Mouse (Mus musculus): ENCODE measurements at regions not wholly inside any gene's neighbourhood (a gene's known extent, or its start where the extent isn't known, plus 50 kb on each side); places are given as distances from the start of the nearest gene placed in this dataset.
"Not testable (repeated sequence)": the region's sequence is repeated elsewhere in the genome, so short reads cannot be mapped to it uniquely, and the experiment has no call there.

DNA sequence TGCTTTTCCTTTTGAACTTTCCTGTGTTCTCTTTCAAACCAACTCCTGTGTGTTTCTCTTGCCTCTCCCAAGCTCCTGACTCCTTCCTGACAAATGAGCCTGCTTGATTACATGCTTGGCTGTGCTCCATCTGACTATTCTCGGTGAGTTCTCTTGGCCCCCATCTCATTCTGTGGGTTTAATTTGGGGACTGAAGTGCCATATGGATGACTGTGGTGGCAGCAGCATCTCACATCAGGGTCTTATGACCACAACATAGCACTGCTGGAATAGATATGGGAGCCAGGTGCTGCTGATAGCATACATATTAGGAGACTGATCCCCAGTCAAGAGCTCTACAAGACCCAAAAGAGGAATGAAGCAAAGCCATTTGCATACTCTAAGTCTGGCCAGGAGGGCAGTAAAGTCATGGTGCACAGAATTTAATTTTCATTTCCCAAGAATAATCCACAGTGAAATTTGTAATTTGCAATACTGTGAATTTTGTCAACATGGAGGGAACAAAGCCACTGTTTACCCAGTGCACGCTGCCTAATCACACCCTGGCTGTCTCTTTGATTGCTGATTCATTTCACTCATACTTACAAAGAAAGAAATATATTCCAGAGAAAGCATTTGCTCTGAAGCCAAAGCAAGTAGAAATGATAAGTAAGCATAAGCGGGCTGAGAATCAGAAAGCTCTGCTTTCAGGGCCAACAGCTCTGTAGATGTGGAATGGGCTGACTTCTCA, 1478.4 kb upstream of the Gm7489 start:
- no peak for DNase-seq

DNA sequence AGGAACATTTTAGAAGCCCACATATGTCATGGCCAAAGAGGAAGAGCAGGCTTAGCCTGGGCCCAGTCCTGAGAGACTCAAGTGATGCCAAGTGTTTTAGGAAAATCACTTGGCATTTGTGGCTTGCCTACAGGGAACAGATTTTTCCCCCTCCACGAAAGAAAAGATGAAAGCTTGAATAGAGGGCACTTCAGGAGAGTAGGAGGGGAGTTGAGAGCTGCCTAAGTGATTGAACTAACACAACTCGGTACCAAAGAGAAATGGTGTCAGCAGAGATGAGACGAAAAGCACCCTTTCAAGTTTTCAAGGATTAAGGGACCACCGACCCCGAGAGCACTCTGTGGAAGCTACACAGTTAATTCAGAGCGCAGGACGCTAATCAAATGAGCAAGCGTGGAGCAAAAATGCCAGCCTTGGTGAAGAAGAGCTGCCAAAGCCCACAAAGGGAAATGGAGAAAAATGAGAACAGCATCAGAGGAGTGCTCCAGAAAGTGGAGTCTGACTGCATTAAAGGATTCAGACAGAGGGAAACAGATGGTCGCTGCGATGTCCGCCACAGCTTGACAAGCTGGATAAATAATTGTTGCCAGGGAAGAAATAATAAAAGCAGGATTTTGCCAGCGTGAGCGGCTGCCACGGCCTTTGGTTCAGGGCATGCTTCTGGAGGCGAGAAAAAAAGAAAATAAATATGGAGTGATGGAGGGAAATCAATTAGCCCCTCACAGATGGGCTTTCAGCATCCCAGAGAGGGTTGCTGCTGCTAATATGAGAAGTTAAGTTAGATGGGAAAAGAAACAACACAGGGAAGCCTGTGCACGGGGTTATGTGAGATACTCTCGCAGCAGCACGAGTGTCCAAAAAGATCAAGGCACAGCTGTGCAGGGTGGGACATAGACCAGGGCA, 1471.6 kb upstream of the Gm7489 start:
- peak; percentile 77 for DNase-seq

DNA sequence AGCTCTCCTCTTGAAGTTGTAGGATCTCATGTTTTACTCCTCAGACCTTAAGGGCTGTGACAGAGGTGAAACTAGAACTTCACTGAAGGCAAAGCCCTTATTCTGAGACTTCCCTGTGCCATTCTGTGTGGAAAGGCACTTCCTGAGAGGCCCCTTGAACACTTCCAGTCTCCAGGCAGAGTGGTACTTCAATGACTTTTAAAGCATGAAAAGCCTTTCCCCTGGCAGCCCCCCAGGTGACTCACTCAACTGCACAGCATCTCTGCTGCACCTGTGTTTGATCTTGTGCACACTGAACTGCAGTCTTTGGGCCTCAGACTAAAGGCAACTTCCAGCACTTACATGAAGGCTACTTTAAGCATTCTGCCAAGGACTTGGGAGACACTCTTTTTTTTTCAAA, 1458.7 kb upstream of the Gm7489 start:
- no peak for DNase-seq

DNA sequence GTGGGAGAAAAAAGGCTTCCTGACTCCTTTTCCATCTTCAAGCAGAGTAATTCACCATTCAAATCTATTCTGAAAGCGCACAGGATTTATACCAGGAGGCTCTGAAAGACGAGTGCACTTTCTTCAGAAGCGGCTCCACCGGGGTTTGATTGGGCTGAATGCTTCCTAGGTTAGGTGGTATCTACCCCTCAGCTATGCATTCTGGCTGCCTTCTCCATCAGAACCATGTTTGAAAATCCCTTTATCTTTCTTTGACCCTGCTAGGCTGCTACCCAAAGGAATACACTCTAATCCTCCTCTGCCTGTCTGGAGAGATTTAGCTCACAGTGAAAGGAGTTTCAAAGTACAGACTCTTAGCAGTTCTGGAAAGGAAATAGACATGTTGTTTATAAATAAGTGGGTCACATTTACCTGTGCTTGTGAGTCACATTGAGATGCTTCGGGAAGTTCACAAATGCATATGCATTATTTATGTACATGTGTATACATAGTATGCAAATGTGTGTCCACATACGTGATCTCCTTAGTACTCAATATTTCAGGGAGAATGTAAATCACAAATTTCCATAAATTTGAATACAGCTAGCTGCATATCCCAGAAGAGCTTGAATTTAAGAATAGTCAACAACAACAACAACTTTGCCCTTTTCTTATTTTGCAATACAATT, 1454.1 kb upstream of the Gm7489 start:
- no peak for DNase-seq

DNA sequence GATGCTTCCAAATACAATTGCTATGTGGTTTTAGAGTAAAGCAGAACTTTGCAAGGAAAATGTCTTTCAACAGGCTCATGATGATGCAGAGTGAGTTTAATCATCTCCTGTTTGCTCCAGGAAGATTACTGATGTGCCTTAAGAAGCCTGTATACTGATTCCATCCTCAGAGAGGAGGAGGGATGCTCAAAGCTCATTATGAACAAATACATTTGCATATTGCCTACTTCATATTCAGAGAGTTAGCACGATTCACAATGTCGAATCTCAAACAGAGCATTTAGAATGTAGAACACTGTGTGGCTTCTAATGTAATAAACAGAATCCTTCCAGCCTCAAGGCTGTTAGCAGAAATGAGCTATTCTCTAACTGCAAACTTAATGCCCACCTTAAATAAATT, 1451.1 kb upstream of the Gm7489 start:
- DNase-seq = no peak

DNA sequence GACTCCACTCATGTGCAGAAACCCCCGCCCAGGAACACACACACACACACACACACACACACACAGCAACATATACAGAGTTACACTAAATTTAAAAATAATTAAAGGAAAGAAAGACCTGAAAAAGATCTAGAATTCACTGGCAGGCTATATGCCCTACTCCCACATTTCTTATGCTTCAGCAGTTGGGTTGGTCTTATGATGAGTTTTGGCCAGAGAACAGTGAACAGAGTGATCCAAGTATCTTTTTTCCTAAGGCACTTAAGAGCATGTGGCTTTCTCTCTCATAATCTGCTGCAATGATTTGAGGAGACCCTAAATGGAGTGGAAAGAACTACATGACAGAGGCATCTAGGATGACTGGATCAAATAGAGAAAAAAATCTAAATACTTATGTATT, 1446.3 kb upstream of the Gm7489 start:
- DNase-seq = peak; percentile 43

DNA sequence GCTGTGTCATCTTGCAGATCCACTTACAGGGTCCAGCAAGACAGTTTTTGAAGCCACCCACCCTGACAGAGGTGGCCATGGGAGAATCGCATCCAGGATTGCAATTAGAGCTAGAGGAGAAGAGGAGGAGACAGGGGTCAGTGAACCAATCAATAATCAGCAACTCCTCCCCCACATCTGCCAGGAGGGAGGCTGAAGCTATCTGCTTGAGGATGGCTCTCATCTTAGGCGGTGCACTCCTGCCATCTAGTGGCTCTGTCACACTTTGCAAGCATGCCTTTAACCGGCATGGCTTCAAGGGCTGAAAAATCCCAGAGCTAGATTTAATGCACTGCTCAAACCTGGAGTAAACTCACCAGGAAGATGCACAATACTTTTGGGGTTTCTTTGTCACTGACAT, 1425.9 kb upstream of the Gm7489 start:
- DNase-seq = peak; percentile 78

DNA sequence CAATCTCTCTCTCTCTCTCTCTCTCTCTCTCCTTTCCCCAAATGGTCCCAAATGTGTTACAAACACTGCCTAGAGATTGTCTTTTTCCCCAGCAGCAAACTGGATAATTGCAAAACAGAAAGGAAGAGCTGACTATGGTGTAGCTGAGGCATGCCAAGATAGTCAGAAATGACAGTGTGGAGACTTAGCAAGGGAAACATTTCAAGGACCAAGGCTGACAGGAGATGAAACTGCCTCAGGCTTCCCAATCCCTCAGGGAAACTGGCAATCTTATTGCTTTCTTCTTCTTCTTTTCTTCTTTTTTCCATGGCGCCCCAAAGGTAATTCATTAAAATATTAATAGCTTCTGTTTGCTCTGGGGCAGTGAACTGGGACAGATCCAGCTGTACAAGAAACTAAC, 1425.4 kb upstream of the Gm7489 start:
- no peak for DNase-seq

DNA sequence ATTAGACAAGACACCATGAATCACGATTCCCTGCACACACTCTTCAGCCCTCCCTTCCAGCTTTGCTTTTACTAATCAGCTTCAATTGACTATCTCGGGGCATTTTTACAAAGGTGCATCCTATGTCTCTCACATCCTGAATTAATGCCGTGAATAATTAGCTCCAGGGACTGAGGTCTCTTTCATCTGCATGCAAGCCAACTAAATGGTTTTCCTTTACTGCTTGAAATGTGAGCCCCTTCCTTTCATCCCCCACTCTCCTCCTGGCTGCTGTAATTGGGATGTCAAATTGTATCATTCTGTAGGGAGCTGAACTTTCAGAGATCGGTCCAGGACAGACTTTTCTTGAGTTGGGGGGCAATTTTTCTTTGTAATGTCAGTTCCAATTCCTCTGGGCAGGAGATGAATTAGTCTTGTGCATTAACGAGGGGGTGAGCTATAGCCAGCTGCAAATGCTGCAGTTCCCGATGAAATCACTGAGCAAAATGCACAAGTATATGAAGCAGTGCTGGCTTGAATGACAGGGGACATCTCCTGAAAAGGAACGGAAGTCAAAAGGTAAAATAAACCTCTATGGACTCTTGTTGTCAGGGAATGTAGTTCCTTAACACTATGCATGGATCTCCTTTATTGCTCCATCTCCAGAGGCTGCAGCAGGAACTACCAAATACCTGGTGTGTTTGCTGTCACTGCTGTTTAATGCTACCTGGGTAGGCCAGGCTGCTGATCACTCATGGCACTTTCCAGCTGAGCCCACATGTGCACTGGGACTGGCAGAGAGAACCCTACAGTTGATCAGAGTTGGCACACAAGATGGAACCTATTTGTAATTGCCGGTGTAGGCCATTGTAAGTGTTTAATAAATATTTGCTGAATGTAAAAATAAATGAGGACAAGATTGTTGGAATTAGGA, 1420.2 kb upstream of the Gm7489 start:
- DNase-seq = no peak

DNA sequence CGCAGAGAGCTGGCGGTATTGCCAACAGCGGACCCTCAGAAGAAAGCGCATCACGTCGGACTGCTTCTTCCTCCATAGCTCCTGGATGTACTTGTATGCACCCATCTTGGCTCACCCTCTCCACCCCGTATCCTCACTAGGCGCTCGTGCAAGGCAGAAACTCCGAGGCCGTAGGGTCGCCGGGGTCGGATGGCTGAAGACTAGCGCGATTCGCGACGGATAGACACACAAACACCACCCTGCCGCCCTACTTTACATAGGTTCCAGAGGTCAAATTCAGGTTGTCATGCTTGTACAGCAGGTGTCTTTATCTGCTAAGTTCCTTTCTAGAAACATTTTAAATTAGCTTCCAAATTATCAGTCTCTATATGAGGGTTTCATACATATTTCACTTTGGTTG, 1406.6 kb upstream of the Gm7489 start:
- not testable (repeated sequence) for DNase-seq

DNA sequence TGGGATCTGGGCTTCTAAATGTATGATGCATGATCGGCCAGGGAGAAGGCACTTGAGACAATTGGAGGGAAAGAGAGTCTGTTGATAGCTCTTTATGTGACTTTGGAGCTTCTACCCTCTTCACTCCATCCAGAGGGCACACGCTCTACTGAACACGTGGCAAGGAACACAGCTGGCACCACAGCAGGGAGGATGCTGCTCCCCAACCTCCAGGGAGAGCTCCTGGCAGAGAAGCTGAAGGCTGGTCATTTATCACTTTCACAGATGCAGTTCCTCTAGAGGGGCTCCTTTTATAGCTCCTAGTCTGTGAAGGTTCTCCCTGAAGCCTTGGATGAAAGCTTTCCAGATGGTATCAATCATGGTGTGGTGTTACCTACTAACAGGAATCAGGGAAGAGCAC, 1403.9 kb upstream of the Gm7489 start:
- no peak for DNase-seq

DNA sequence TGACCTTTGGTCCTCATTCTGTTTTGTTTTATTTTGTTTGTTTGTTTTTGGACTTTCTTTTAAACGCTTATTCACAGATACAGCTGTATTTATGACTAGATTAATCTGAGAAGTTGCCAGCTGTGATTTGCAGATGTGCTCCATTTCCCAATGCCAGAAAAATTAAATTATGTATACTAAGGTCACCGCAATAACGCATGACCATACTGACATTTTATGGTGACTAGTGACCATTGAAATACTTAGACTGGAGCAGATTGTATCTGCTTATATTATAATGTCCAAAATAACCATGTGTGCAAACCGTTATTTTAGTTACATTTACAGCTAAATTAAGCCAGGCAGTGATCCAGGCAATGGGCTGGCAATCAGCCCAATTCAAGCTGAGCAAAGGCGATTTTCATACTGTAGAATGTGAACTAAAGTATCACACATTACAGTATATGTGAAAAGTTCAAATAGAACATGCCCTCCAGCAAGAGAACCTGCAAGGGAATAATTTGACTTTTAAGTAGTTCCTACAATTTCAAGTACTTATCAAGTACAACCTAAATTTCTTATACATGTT, 1401.0 kb upstream of the Gm7489 start:
- DNase-seq = no peak

DNA sequence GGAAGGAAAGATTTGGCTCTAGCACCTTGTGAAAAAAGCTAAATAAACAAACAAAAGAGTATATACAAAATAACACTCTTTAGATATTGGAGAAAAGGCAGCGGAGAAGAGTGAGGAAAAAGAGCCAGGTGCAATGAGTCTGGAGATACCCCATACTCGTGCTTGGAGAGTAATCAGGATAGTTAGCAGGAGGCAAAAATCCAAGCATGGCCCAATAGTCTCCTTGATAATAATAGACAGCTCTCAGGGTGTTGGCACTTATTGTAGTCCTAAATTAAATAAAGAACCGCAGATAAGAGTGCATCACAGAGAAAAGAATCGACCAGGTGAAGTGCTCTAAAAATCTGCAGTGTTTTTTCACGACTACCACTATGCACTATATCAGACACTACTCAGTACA, 1400.4 kb upstream of the Gm7489 start:
- no peak for DNase-seq

DNA sequence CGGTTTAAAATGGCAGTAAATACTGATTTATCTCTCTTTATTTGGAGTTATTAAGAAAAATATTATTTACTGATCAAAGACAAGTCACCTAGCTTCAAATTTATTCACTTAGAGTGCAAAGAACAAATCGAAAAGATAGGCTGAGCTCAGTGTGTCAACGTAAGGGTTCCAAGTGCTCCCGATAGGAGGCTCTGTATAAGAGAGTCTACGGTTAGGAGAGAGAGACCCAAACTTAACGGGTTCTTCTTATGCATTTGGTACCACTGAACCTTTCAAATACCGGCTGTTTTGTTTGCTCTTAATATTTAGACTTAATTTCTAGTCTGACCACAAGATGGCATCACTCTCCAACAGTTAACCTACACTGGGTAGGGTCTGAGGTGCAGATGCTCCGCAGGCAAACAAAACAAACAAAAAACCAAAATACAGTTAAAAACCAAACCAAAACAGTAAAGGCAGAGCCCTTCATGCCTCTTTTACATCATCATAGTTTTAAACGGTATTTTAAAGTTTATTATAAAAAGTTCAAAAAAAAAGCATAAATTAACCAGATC, 1379.4 kb upstream of the Gm7489 start:
- no peak for DNase-seq

DNA sequence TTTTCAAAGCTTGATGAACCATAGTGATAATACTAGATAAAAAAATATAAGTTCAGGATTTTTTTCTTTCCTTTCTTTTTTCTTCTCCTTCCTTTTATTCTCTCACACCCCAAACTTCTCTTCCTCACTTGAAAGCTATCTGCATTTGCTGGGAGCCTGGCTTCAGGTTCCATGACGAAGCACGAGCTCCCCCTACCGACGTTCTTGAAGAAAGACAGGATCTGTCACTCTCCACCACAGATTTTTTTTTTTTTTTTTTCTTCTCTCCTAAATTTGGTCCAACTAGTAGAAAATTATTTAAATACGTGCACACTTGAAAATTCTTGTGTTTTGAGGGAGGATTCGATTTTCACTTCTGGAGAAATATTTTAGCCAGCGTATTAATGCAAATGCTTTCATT, 1377.8 kb upstream of the Gm7489 start:
- DNase-seq = no peak

DNA sequence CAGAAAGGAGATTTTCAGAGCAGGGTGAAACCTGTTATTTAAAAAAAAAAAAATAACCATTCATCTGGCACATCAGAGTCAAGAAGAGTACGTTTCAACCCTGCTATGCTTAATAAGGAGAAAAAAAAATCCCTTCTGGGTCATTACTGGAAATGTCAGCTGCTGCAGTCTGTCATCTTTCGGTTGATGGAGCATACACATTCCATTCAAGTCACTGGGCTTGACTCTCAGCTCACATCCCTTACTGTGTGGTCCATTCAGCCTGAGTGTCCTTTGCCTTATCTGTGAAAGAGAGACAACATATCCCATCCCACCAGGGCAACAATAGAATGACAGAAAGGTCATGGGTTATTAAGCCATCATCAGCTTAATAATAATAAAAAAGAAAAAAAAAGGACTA, 1376.1 kb upstream of the Gm7489 start:
- DNase-seq = no peak

DNA sequence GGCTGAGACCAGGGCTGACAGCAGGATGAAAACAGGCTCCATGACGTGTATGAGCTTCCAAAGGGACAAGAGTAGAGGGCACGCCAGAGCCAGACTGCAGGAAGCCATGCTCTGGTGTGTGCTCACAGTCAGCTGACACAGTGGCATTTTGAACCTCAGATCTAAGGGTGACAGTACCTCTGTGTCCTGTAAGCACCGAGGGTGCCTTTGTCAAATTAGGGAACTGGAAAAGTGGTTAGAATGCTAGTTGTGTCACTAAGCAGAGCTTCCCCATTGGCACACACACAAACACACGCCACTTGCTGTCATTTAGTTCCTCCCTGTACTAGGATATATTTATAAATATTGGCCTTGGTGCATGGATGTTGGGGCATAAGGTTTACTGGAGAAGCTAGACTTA, 1374.6 kb upstream of the Gm7489 start:
- DNase-seq = no peak

DNA sequence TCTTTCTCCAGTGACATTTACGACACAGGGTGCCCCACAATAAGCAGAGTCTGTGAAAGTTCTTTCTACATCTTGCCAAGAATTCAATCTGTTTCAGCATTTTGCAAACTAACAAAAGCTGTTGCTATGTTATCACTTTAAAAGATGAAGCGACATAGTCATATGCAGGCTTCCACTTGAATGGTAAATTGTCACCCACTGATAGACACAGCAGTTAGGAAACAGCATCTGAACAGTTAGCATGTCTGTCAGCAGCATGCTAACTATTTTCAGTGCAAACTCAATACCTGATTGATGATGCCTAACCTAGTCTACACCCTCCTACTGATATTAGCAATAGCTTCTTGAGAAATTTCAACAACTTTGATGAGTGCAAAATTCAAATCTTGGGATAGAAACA, 1348.1 kb upstream of the Gm7489 start:
- no peak for DNase-seq

DNA sequence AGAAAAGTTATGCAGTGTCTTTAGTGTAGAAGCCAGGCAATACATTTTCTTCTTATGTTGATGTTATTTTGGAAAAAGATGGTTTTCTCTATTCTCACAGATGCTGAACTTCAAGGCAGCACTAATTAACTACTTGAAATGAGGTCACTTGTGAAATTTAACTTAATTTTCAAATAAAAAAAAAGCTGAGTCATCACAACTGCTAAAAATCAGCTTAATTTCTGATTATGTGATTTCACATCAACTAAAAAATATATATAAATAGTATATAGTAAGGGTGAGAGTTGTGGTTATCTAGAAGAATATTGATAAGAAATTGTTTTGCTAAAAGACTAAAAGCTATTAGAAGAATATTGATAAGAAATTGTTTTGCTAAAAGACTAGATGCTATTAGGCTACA, 1326.0 kb upstream of the Gm7489 start:
- no peak for DNase-seq

DNA sequence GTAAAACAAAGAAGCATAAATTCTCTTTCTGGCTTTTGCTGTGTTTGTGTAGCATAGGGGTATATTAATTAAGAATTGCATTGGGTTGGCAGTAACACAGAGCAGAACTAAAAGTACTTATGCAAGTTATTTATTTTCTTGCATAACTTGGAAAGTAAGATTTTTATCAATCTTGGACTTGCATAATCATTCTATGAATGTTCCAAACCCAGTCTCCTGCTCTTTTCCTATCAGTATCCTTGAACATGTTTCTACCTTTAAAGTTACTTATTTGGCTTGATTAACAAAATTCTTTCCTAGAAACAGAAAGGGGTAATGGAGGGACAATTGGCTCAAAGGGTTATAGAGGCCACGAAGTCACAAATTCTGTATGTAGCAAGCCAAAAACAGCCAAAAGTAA, 1320.6 kb upstream of the Gm7489 start:
- no peak for DNase-seq

DNA sequence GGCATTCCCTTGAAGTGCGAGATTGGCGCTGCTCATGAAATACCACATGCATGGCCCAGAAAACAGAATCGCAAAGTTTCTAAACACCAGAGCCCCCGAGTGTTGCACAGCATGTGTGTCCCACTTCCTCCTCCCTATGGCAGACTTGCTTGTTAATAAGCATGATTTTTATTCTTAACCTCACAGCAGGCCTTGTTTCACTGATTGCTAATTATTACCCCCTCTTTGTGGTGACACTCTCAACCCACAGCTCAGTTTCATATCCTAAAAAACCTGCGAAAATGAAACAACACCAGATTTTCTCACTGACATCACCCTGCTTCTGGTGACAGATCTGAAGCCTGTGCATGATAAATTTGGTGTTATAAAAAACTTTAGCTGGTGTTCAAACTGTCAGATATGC, 1319.3 kb upstream of the Gm7489 start:
- peak; percentile 61 for DNase-seq

DNA sequence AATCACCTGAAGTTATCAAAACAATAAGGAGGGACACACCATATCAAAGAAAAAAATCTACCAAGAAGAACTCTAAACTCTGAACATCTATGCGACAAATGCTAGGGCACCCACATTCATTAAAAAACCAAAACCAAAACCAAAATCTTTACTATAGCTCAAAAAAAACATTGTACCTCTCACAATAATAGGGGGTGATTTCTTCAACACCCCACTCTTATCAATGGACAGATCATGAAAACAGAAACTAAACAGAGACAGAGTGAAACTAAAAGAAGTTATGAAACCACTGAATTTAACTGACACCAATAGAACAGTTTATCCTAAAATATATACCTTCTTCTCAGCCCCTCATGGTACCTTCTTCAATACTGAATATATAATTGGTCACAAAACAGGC, 1314.5 kb upstream of the Gm7489 start:
- DNase-seq = no peak
